Mouse (Mus musculus) hindbrain, embryonic 12.5 days (tissue): ENCODE data around the gene S100a5. TPM values are rescaled to one million over a fixed set of nuclear protein-coding genes. Genes with fewer than 3 reads are reported as not detected.

Experiments used
- ATAC-seq: fragments of 200-750 bp; cut with Nextera tagmentation; 2 replicates; pipeline ENCODE4 v1.8.0; 2017; ENCODE audit warnings: moderate TSS enrichment; ENCODE audit not compliant: low FRiP score
- H3K27ac ChIP-seq: fragments of 300-500 bp; sonication (generic); 2 replicates; pipeline ENCODE4 v1.5.1; 2016; ENCODE audit warnings: mild to moderate bottlenecking
- H3K27me3 ChIP-seq: fragments of 300-500 bp; sonication (generic); 2 replicates; pipeline ENCODE4 v1.6.1; 2016; ENCODE audit warnings: mild to moderate bottlenecking
- H3K36me3 ChIP-seq: fragments of 300-500 bp; sonication (generic); 2 replicates; pipeline ENCODE4 v1.6.1; 2016; ENCODE audit warnings: mild to moderate bottlenecking
- H3K4me1 ChIP-seq: fragments of 300-500 bp; sonication (generic); 2 replicates; pipeline ENCODE4 v1.6.1; 2016
- H3K4me2 ChIP-seq: fragments of 300-500 bp; sonication (generic); replicated peaks from 2 replicates; pipeline ENCODE4 v1.6.1; 2016; ENCODE audit warnings: mild to moderate bottlenecking
- H3K4me3 ChIP-seq: fragments of 300-500 bp; sonication (generic); 2 replicates; pipeline ENCODE4 v1.5.1; 2016; ENCODE audit warnings: mild to moderate bottlenecking
- H3K9ac ChIP-seq: fragments of 300-500 bp; sonication (generic); 2 replicates; pipeline ENCODE4 v1.6.1; 2016; ENCODE audit warnings: mild to moderate bottlenecking, moderate library complexity
- H3K9me3 ChIP-seq: fragments of 300-500 bp; sonication (generic); replicated peaks from 2 replicates; pipeline ENCODE4 v1.6.1; 2016; ENCODE audit warnings: mild to moderate bottlenecking
- WGBS: fragments of 180-500 bp; shearing (Covaris S2); methylation state at CpG from one replicate; pipeline ENCODE4 v1.1.7; 2016; 5-methylcytosine and 5-hydroxymethylcytosine counted together
- polyA plus RNA-seq: library from polyadenylated mRNA; unstranded; fragments of >200 nt; fragmentation: Nextera tagmentation; extraction: Ambion mirVana; gene quantifications from 2 replicates; pipeline ENCODE4 v1.2.1, GENCODE M21; 2016

The S100a5 gene
- polyA plus RNA-seq, result not detected in 2 replicates

- Histone ChIP-seq H3K9me3 (no peaks in the 10 kb centered on the region), H3K4me2 (no peak within 1 kb of the TSS), H3K4me3 (no peak within 1 kb of the TSS), H3K4me1 (peaks cover 10% of the 10 kb centered on the region), H3K36me3 (no peaks in the 10 kb centered on the region), H3K9ac (no peak within 1 kb of the TSS), H3K27ac (no peak within 1 kb of the TSS), H3K27me3 (0 out of 2 replicates have a peak, but pooled peaks cover 3% of the 10 kb centered on the region)
- 68% methylated on average over 3 of the region's 3 CpGs for WGBS
- ATAC-seq, result no peak
Measured at GRCm38 (mm10) chr3:90608223-90608622, at the start of gene S100a5. Gene S100a5, plus strand, starts transcription at chr3:90608523.

- 78% methylated on average over 6 of the region's 6 CpGs for WGBS
- no peak for ATAC-seq
- H3K9ac ChIP-seq, result no peak within 1 kb of the TSS
- H3K4me2 ChIP-seq, result no peak within 1 kb of the TSS
- no peaks in the 10 kb centered on the region for H3K9me3 ChIP-seq
- H3K27ac ChIP-seq, result no peak within 1 kb of the TSS
- H3K4me1 ChIP-seq, result no peaks in the 10 kb centered on the region
- no peaks in the 10 kb centered on the region for H3K36me3 ChIP-seq
- no peaks in the 10 kb centered on the region for H3K27me3 ChIP-seq
- no peak within 1 kb of the TSS for H3K4me3 ChIP-seq
Measured at GRCm38 (mm10) chr3:90560008-90560628, 48.2 kb upstream of the S100a5 start, which contains the start of gene S100a3. Gene S100a3, plus strand, starts transcription at chr3:90560578.

- no peak for ATAC-seq
- 85% methylated on average over 5 of the region's 5 CpGs for WGBS
- Histone ChIP-seq H3K27ac (no peak overlapping the region), H3K4me1 (no peaks in the 10 kb centered on the region), H3K9me3 (no peaks in the 10 kb centered on the region), H3K9ac (no peak overlapping the region), H3K36me3 (no peaks in the 10 kb centered on the region), H3K27me3 (no peaks in the 10 kb centered on the region), H3K4me3 (no peak overlapping the region), H3K4me2 (no peak overlapping the region)
Measured at GRCm38 (mm10) chr3:90574691-90575090, 33.6 kb upstream of the S100a5 start.

DNA sequence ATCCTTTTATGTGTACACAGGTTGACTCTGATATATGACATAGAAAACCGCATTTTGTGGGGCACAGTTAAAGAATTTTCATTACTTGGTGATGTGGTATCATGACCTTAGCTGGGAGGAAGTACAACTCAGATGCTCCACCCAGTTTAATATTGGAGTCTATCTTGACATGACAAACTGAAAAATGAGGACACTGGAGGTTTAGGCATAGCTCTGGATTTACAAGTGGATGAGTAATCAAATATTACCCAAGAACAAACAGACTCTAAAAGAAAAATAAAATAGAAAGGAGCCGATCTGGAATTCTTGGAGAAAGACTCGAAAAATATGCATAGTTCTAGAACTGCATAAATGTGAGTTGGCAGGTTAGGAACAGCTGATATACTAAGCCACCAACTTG, 33.0 kb upstream of the S100a5 start:
- no peaks in the 10 kb centered on the region for H3K27me3 ChIP-seq
- H3K36me3 ChIP-seq, result no peaks in the 10 kb centered on the region
- no peak overlapping the region for H3K9ac ChIP-seq
- H3K9me3 ChIP-seq, result no peaks in the 10 kb centered on the region
- WGBS, result 83% methylated on average over 3 of the region's 3 CpGs
- H3K4me3 ChIP-seq, result no peak overlapping the region
- no peak overlapping the region for H3K27ac ChIP-seq
- ATAC-seq, result no peak
- no peaks in the 10 kb centered on the region for H3K4me1 ChIP-seq
- H3K4me2 ChIP-seq, result no peak overlapping the region

DNA sequence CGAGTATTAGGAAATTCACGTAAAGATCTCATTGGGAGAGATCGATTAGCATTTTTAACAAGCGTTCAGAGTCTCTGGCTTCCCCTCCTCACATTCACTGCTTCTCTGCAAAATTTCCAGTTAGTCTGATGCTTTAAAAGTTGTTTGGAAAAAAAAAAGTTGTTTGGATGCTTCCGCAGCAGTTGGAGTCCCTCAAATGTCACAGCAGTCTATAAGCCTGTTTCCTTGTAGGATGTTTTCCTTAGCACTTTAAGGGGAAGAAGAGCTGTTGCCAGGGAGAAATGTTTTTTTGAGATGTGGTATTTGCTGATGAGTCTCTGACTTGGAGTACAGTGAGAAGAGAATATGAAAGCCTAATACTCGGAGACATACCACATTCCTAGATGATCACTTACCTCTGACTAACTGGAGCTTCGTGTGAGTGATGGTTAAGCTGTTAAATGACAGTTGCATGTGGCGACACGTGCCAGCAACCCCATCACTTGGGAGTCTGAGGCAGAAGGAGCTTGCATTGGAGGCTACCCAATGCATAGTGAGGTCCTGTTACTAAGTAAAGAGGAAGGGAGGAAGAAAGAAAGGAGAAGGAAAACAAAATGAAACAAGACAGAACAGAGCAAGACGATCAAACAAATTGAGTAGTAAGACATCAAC, 31.8 kb upstream of the S100a5 start:
- Histone ChIP-seq H3K36me3 (no peaks in the 10 kb centered on the region), H3K27ac (no peak overlapping the region), H3K4me3 (no peak overlapping the region), H3K9me3 (no peaks in the 10 kb centered on the region), H3K27me3 (no peaks in the 10 kb centered on the region), H3K4me2 (no peak overlapping the region), H3K9ac (no peak overlapping the region), H3K4me1 (no peaks in the 10 kb centered on the region)
- no peak for ATAC-seq
- 74% methylated on average over 10 of the region's 10 CpGs for WGBS

DNA sequence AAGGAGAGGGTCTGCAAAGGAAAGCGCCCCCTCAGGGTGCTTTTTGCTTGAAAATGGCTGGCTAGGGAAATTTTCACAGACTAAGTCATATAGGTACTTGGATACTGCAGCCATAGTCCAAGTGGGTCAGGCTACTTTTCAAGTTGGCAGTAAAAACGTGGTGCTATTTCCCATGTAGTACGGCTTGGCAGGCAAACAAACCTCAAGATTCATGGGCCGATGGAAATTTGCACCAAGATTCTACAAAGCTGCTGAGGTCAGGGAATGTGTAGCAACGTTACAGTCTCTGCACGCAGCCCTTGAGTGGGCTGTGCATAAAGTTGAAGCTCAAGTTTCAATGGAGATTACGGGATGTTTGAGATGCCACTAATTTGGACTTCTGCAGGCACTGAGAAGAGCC, 28.9 kb upstream of the S100a5 start:
- Histone ChIP-seq H3K4me3 (no peak overlapping the region), H3K27me3 (no peaks in the 10 kb centered on the region), H3K9me3 (no peaks in the 10 kb centered on the region), H3K4me1 (no peaks in the 10 kb centered on the region), H3K4me2 (no peak overlapping the region), H3K36me3 (no peaks in the 10 kb centered on the region), H3K9ac (no peak overlapping the region), H3K27ac (no peak overlapping the region)
- 82% methylated on average over 7 of the region's 7 CpGs for WGBS
- ATAC-seq, result no peak

- H3K4me2 ChIP-seq, result no peak overlapping the region
- ATAC-seq, result no peak
- WGBS, result over 99% methylated on average over 5 of the region's 5 CpGs
Measured at GRCm38 (mm10) chr3:90581141-90581540, 27.2 kb upstream of the S100a5 start.

DNA sequence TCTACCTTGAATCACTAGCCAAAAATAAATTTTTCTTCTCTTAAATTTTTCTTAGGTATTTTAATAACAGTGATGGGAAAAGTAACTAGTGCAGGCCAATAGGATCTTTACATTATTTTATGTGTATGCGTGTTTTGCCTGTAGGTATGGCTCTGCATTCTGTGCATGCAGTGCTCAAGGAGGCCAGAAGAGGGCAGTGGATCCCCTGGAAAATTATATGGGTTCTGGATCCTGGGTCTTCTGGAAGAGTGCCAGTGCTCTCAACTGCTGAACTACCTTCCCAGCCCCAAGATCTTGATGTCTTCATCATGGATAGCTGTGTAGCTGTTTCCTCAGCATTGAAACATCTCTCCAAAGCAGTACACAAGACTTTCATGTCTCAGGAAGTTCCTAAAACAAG, 26.2 kb upstream of the S100a5 start:
- H3K9ac ChIP-seq, result no peak overlapping the region
- H3K27ac ChIP-seq, result no peak overlapping the region
- no peaks in the 10 kb centered on the region for H3K4me1 ChIP-seq
- WGBS, result 92% methylated on average over 1 of the region's 1 CpGs
- H3K27me3 ChIP-seq, result no peaks in the 10 kb centered on the region
- no peaks in the 10 kb centered on the region for H3K9me3 ChIP-seq
- H3K4me2 ChIP-seq, result no peak overlapping the region
- no peak for ATAC-seq
- H3K4me3 ChIP-seq, result no peak overlapping the region
- no peaks in the 10 kb centered on the region for H3K36me3 ChIP-seq

More at GRCm38 (mm10) chr3:90581141-90581540, 27.2 kb upstream of the S100a5 start:
- no peaks in the 10 kb centered on the region for H3K9me3 ChIP-seq
- no peak overlapping the region for H3K4me3 ChIP-seq
- no peak overlapping the region for H3K9ac ChIP-seq
- no peaks in the 10 kb centered on the region for H3K4me1 ChIP-seq
- H3K27ac ChIP-seq, result no peak overlapping the region
- H3K36me3 ChIP-seq, result no peaks in the 10 kb centered on the region
- H3K27me3 ChIP-seq, result no peaks in the 10 kb centered on the region

DNA sequence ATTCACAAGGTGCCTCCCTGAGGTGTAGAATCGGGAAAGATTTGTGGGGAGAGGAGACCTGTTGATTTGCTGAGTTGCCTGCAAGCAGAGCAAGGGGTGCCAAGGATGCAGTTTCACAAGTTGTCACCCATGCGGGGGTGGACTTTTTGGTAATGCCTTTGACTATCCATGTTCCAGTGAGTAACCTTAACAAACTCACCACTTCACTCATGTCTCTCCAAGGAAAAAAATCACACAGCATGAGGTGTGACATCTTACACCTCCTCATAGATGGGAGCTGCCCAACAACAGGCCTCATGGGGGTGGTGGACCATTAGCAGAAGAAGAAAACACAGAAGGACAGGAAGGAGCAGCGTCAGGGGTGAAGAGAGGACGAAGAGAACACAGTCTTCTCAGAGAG, 25.8 kb upstream of the S100a5 start:
- no peaks in the 10 kb centered on the region for H3K9me3 ChIP-seq
- no peaks in the 10 kb centered on the region for H3K4me1 ChIP-seq
- H3K27me3 ChIP-seq, result no peaks in the 10 kb centered on the region
- no peak overlapping the region for H3K4me3 ChIP-seq
- H3K27ac ChIP-seq, result no peak overlapping the region
- no peaks in the 10 kb centered on the region for H3K36me3 ChIP-seq
- no peak overlapping the region for H3K9ac ChIP-seq
- ATAC-seq, result no peak
- no peak overlapping the region for H3K4me2 ChIP-seq
- WGBS, result 90% methylated on average over 4 of the region's 4 CpGs

GRCm38 (mm10) chr3:90583893-90584292, 24.4 kb upstream of the S100a5 start:
- Histone ChIP-seq H3K9ac (no peak overlapping the region), H3K4me2 (no peak overlapping the region), H3K27me3 (no peaks in the 10 kb centered on the region), H3K4me3 (no peak overlapping the region), H3K4me1 (no peaks in the 10 kb centered on the region), H3K27ac (no peak overlapping the region), H3K36me3 (no peaks in the 10 kb centered on the region), H3K9me3 (no peaks in the 10 kb centered on the region)
- 52% methylated on average over 3 of the region's 3 CpGs for WGBS
- no peak for ATAC-seq

DNA sequence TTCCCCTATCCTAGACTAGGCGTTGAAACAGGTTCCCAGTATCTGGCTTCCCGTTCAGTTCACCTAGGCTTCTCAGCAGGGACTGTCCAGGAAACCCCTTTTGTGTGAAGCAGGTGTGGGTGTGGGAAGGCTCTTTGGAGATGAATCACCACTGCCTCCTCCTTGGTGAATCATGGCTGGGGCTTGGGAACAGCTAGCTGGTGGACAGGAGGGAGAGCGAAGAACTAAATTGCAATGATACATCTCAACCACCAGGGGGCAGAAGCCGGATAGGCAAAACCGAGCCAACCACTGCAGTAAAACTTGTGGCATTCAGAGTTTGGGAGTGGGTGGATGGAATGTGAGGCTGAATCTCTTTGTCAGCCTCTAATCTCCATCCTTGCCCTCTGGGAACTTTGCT, 22.7 kb upstream of the S100a5 start:
- Histone ChIP-seq H3K9ac (no peak overlapping the region), H3K4me1 (no peaks in the 10 kb centered on the region), H3K9me3 (no peaks in the 10 kb centered on the region), H3K36me3 (no peaks in the 10 kb centered on the region), H3K4me3 (no peak overlapping the region), H3K27me3 (no peaks in the 10 kb centered on the region), H3K4me2 (no peak overlapping the region), H3K27ac (no peak overlapping the region)
- 31% methylated on average over 5 of the region's 5 CpGs for WGBS
- no peak for ATAC-seq

DNA sequence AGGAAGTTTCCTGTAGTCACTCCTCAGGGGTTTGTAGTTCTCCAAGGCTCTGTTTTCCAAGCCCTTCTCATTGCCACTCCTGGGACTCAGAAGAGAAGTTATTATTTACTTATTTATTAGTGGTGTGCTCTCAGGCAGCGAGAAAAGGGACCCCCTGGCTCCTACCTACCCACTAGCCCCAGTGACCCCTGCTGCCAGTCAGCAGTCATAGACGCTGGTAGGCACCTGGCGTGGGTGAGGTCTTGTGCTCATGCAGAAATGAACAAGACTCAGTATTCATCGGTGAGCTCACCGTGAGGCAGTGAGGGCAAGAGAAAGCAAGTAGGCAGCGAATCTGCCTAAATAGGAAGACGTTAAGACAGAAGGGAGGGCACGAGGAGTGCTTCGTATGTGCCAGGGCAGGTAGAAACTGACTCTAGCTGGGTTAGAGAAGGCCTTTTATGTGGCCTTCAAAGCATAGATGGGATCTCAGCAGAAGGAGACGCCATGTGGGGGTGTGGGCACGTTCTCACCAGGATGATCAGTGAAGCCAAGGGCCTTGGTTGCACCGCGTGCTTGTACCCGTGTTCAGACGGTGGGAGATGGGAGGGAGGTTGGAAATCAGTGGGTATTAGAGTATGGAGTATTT, 22.2 kb upstream of the S100a5 start:
- no peaks in the 10 kb centered on the region for H3K27me3 ChIP-seq
- H3K27ac ChIP-seq, result no peak overlapping the region
- no peaks in the 10 kb centered on the region for H3K4me1 ChIP-seq
- H3K9me3 ChIP-seq, result no peaks in the 10 kb centered on the region
- H3K4me3 ChIP-seq, result no peak overlapping the region
- ATAC-seq, result no peak
- H3K4me2 ChIP-seq, result no peak overlapping the region
- no peak overlapping the region for H3K9ac ChIP-seq
- WGBS, result 88% methylated on average over 15 of the region's 15 CpGs
- no peaks in the 10 kb centered on the region for H3K36me3 ChIP-seq

DNA sequence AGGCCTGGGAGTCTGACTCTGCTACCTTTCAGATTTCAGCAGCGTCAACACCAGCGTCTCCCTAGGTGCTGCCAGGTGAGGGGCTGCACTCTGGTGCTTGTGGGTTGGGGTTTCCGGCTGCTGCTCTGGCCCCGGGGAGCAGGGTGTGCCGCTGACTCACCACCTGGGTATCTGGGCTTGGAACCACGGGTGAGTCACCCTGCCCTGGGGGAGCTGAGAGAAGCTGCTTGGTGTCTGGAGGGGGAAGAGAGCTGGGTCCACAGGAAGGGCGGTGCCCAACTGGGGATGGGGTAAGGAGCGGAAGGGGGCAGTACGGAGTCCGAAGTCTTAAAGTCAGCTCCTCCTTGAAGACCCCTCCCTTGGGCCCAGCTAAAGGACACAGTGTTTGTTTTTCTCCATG, 21.4 kb upstream of the S100a5 start:
- Histone ChIP-seq H3K27ac (no peak overlapping the region), H3K4me2 (no peak overlapping the region), H3K27me3 (no peaks in the 10 kb centered on the region), H3K4me3 (no peak overlapping the region), H3K4me1 (no peaks in the 10 kb centered on the region), H3K9ac (no peak overlapping the region), H3K9me3 (no peaks in the 10 kb centered on the region), H3K36me3 (no peaks in the 10 kb centered on the region)
- ATAC-seq, result no peak
- WGBS, result 67% methylated on average over 10 of the region's 10 CpGs
